Mouse (Mus musculus) midbrain, embryonic 11.5 days (tissue): ENCODE results near the gene Foxp1. TPM values are rescaled to one million over a fixed set of nuclear protein-coding genes. Genes with fewer than 3 reads are reported as not detected.

Source experiments
- ATAC-seq: fragments of 200-750 bp; cut with Nextera tagmentation; 2 replicates; pipeline ENCODE4 v1.8.0; 2017; ENCODE audit warnings: moderate TSS enrichment, moderate library complexity; ENCODE audit not compliant: low FRiP score
- DNase-seq: peaks from one replicate; pipeline ENCODE4 v3.0.0; 2015; ENCODE audit warnings: low spot score; ENCODE audit errors: missing footprints
- H3K27ac ChIP-seq: fragments of 300-500 bp; sonication (generic); 2 replicates; pipeline ENCODE4 v1.5.1; 2014; ENCODE audit warnings: low read depth, low read length
- H3K27me3 ChIP-seq: fragments of 300-500 bp; sonication (generic); 2 replicates; pipeline ENCODE4 v1.6.1; 2014; ENCODE audit warnings: mild to moderate bottlenecking, low read length, moderate library complexity, mixed read lengths; ENCODE audit not compliant: control insufficient read depth, insufficient read depth
- H3K36me3 ChIP-seq: fragments of 300-500 bp; sonication (generic); 2 replicates; pipeline ENCODE4 v1.6.1; 2014; ENCODE audit warnings: mild to moderate bottlenecking, low read length, moderate library complexity, mixed read lengths; ENCODE audit not compliant: control insufficient read depth, insufficient read depth
- H3K4me1 ChIP-seq: fragments of 300-500 bp; sonication (generic); 2 replicates; pipeline ENCODE4 v1.6.1; 2014; ENCODE audit warnings: low read length; ENCODE audit not compliant: control insufficient read depth, insufficient read depth
- H3K4me2 ChIP-seq: fragments of 300-500 bp; sonication (generic); 2 replicates; pipeline ENCODE4 v1.6.1; 2014; ENCODE audit warnings: mild to moderate bottlenecking, moderate library complexity
- H3K4me3 ChIP-seq: fragments of 300-500 bp; sonication (generic); 2 replicates; pipeline ENCODE4 v1.5.1; 2014; ENCODE audit warnings: low read depth, low read length
- H3K9ac ChIP-seq: fragments of 300-500 bp; sonication (generic); 2 replicates; pipeline ENCODE4 v1.6.1; 2014; ENCODE audit warnings: low read length
- H3K9me3 ChIP-seq: fragments of 300-500 bp; sonication (generic); 2 replicates; pipeline ENCODE4 v1.6.1; 2016; ENCODE audit warnings: low read length; ENCODE audit not compliant: control insufficient read depth
- whole genome bisulfite sequencing: fragments of 180-500 bp; shearing (Covaris S2); extraction: QIAGEN DNeasy Blood & Tissue Kit; methylation state at CpG from one replicate; pipeline ENCODE4 v1.1.7; 2014; 5-methylcytosine and 5-hydroxymethylcytosine counted together
- polyA plus RNA-seq: library from polyadenylated mRNA; unstranded; fragments of >200 nt; fragmentation: Nextera tagmentation; extraction: Ambion mirVana; gene quantifications from 2 replicates; pipeline ENCODE4 v1.2.1, GENCODE M21; 2014

The Foxp1 gene
- polyA plus RNA-seq, 1 experiment from 2014 or later: 86.2 TPM

DNA sequence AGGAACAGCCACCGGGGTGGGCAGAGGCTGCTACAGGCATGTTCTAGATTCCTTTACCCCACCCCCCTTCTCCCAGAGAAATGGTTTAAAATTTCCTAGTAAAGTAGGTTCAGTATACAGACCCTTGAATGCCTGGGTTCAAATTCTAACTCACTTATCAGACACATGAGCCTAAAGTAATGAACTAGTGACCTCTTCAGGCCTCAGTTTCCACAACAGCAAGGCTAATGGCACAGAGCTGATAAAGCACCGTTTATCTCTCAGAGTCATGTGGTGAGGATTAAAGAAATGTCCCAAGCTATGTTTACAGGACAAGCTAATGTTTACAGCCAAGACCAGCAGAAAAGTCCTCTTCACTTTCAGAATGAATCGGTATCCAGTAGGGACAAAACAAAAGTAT, 29.6 kb downstream of the Foxp1 start:
- H3K4me3 ChIP-seq: no peak overlapping the region
- H3K27me3 ChIP-seq: no peaks in the 10 kb centered on the region
- H3K4me1 ChIP-seq: peaks cover 5% of the 10 kb centered on the region
- H3K27ac ChIP-seq: no peak overlapping the region
- no peaks in the 10 kb centered on the region for H3K36me3 ChIP-seq
- WGBS: 40% methylated on average over 3 of the region's 3 CpGs
- no peak overlapping the region for H3K9ac ChIP-seq
- DNase-seq: no peak
- no peak overlapping the region for H3K4me2 ChIP-seq
- H3K9me3 ChIP-seq: no peaks in the 10 kb centered on the region
- no peak for ATAC-seq

DNA sequence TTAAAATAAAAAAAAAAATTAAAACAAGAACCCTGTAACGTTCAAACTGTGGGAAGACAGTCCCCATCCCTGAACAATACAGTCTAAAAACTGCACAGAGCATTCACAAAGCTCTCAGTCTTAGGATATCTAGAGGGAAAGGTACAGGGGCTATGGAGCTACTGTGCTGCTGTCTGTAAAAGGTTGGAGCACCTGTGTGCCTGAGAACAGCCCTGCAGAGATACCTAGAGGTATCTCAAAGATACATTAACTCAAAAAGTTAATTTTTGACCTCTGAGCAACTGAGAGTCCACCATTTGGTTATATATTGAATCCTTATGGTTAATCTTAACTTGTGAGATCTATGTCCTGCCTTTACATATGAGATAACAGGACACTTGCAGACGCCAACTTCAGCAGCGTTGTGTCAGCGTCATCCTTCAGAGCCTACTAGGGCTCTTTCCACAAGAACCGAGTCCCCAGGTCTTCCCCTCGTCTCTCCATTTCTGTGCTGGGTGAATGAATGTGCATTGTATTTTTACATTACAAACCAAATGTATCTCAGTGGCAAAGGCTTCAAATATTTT, 30.5 kb downstream of the Foxp1 start:
- WGBS: 84% methylated on average over 6 of the region's 6 CpGs
- H3K9me3 ChIP-seq: no peaks in the 10 kb centered on the region
- no peak overlapping the region for H3K4me2 ChIP-seq
- peaks cover 5% of the 10 kb centered on the region for H3K4me1 ChIP-seq
- no peak overlapping the region for H3K4me3 ChIP-seq
- DNase-seq (no peak), ATAC-seq (no peak)
- no peaks in the 10 kb centered on the region for H3K27me3 ChIP-seq
- H3K9ac ChIP-seq: no peak overlapping the region
- no peak overlapping the region for H3K27ac ChIP-seq
- H3K36me3 ChIP-seq: no peaks in the 10 kb centered on the region

DNA sequence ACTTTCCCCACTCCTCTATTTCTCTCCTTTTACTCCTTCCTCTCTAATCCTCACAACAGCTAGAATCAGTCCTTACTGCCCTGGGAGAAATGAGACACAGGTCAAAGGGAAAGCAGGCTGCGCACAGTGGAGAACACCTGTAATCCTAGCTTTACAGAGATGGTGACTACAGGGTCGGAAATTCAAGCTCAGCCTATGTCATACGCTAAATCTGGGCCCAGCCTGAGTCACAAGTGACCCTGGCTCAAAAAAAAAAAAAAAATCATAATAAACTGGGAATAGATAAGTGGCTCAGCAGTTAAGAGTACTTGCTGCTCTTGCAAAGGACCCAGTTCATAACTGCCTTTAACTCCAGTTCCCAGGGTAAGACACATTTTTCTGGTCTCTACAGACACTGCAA, 31.4 kb downstream of the Foxp1 start:
- Histone ChIP-seq H3K4me3 (no peak overlapping the region), H3K27ac (no peak overlapping the region), H3K27me3 (no peaks in the 10 kb centered on the region), H3K9me3 (no peaks in the 10 kb centered on the region), H3K9ac (no peak overlapping the region), H3K4me2 (no peak overlapping the region), H3K36me3 (no peaks in the 10 kb centered on the region), H3K4me1 (peaks cover 5% of the 10 kb centered on the region)
- 91% methylated on average over 3 of the region's 3 CpGs for WGBS
- ATAC-seq (no peak), DNase-seq (no peak)

DNA sequence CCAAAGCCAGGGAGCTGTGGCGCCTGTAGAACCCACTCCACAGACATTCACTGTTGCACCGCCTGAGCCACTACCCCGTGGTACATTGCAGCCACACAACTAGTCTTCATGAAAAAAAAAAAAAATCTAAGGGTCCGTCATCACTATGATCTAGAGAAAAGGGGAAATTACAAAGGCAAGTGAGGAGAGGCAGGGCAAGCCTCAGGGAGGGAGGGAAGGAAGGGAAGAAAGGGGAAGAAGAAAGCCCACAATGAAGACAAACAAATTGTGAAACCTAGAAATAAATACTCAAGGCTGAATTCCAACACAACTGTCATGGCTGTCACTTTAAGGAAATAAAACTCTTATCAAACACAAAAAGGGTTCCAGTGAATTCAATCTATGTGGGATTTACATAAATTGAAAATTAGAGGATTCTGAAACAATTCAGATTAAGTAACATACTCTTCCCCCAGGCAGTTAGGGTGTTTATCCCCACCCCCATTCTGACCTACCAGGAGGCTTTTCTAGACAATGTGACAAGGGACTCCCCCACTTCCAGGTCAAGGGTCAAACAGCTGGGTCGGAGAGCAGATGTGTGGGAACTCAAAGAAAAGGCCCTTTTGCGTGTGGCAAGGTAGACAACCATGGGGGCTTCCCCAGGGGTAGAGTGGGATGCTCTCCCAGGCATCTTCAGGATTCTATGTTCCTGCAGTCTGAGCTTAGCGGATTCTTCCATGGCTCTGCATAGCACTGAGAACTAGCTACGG, 32.4 kb downstream of the Foxp1 start:
- H3K36me3 ChIP-seq: no peaks in the 10 kb centered on the region
- H3K9ac ChIP-seq: no peak overlapping the region
- H3K27ac ChIP-seq: no peak overlapping the region
- no peaks in the 10 kb centered on the region for H3K9me3 ChIP-seq
- WGBS: 62% methylated on average over 8 of the region's 8 CpGs
- no peak overlapping the region for H3K4me2 ChIP-seq
- peaks cover 5% of the 10 kb centered on the region for H3K4me1 ChIP-seq
- ATAC-seq: no peak
- no peaks in the 10 kb centered on the region for H3K27me3 ChIP-seq
- no peak overlapping the region for H3K4me3 ChIP-seq
- no peak for DNase-seq

DNA sequence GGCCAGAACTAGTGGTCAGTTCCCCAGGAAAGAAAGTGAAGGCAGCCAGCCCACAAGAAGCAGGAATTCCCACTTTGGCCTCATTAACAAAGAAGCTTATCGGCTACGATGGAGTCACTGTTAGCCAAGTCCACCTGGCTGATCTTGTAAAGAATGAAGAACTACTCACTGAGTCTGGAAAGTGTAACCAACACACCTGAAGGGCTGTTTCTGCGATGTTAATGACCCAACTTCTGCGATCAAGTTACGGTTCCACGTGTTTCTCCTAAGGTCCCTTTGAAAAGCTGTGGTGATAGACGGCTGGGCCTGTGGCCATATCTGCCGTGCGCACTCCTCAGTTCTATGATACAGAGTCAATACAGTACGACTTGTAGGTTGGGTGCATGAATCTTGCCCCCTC, 33.1 kb downstream of the Foxp1 start:
- Histone ChIP-seq H3K36me3 (no peaks in the 10 kb centered on the region), H3K4me2 (no peak overlapping the region), H3K4me1 (peaks cover 5% of the 10 kb centered on the region), H3K9ac (no peak overlapping the region), H3K4me3 (no peak overlapping the region), H3K9me3 (no peaks in the 10 kb centered on the region), H3K27ac (no peak overlapping the region), H3K27me3 (no peaks in the 10 kb centered on the region)
- ATAC-seq: no peak
- 92% methylated on average over 10 of the region's 10 CpGs for WGBS
- DNase-seq: no peak

DNA sequence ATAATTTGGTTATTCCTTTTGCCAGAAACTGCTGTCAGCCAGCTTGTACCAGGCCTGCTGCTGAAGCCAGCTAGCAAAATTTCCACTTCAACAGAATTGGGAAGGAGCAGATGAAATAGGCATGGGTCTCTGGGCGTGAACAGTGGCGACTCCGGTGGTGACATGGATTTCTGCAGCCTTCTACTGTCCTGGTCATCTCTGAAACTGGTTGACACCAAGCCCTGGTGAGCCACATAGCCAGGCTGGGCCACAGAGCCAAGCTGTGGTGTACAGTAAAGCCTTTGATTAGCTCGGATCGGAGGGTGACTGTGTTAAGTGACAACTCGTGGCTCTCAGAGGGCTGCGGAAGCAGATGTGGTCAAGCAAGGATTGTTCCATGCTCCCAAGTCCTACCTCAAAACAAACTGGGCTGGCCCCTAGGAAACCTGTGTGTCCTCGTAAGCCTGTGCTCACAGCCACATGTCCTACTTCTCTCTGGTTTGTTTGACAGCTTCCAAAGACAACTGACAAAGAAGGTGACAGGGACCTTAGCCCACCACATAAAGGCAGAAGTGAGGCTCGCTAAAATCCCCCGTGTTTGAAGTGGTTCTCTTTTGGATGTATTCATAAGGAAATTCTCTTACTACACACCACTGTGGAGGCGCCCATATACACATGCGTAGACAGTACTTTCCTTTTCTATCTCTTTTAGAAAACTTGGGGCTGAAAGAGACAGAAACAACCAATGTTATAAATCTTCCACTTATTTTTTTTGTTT, 36.5 kb downstream of the Foxp1 start:
- no peak for DNase-seq
- WGBS: 82% methylated on average over 12 of the region's 12 CpGs
- no peak overlapping the region for H3K9ac ChIP-seq
- no peak overlapping the region for H3K4me3 ChIP-seq
- H3K4me1 ChIP-seq: peaks cover 5% of the 10 kb centered on the region
- H3K27me3 ChIP-seq: no peaks in the 10 kb centered on the region
- H3K27ac ChIP-seq: no peak overlapping the region
- no peak overlapping the region for H3K4me2 ChIP-seq
- no peak for ATAC-seq
- no peaks in the 10 kb centered on the region for H3K36me3 ChIP-seq
- no peaks in the 10 kb centered on the region for H3K9me3 ChIP-seq

DNA sequence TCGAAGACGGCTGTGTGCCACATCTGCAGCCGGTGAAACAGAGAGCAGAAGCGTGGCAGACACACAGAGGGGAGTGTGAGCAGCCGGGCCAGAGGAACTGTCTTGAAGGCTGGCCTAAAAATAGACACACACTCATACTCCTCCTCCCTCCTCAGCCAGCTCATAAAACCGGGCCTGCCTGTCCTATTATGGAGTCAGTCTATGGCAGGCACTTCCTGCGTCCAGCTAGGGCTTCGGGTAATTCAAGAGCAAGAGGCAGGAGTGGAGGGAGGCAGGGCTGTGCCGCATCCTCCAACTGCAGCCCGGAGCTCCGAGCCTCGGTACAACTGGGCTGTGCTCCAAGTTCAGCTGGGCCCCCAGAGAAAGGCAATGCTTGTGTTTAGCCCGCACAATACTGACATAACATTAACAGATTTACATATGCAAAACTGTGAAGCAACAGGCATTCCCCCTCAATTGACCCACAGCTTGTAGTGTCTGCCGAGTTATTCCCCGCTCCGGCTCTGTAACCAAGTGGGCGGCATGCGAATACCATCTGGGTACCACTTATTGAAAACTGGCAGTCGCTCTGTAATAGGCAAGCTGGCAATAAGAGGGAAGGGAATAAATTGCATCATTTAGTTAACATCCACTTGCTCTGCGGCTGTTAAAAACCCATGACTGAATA, 37.2 kb downstream of the Foxp1 start:
- no peaks in the 10 kb centered on the region for H3K36me3 ChIP-seq
- peaks cover 2% of the 10 kb centered on the region for H3K4me1 ChIP-seq
- WGBS: 60% methylated on average over 20 of the region's 20 CpGs
- H3K9ac ChIP-seq: no peak overlapping the region
- H3K9me3 ChIP-seq: no peaks in the 10 kb centered on the region
- H3K4me3 ChIP-seq: no peak overlapping the region
- no peak overlapping the region for H3K4me2 ChIP-seq
- no peak overlapping the region for H3K27ac ChIP-seq
- ATAC-seq (peak; percentile 40; the same call in 1 of the 2 replicates), DNase-seq (peak; percentile 86)
- H3K27me3 ChIP-seq: no peaks in the 10 kb centered on the region

DNA sequence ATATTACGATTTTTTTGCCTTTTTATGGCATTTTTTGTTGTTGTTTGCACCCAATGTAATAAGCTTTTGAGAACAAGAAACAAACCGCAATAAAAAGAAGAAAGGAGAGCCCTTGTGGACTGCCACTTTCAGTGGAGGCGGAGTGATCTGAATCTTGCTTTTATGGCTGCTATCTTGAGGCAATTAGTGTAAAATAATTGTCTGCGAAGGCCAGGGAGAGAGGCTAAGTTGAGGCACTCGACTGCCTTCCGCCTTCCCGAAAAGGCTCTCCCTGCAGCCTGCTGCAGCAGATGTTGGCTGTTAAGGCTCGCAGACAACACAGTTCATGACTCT, 37.7 kb downstream of the Foxp1 start:
- no peaks in the 10 kb centered on the region for H3K27me3 ChIP-seq
- 77% methylated on average over 8 of the region's 8 CpGs for WGBS
- H3K27ac ChIP-seq: no peak overlapping the region
- H3K4me3 ChIP-seq: no peak overlapping the region
- H3K9ac ChIP-seq: no peak overlapping the region
- no peak overlapping the region for H3K4me2 ChIP-seq
- no peak for DNase-seq
- H3K36me3 ChIP-seq: no peaks in the 10 kb centered on the region
- no peaks in the 10 kb centered on the region for H3K4me1 ChIP-seq
- no peaks in the 10 kb centered on the region for H3K9me3 ChIP-seq
- ATAC-seq: no peak

DNA sequence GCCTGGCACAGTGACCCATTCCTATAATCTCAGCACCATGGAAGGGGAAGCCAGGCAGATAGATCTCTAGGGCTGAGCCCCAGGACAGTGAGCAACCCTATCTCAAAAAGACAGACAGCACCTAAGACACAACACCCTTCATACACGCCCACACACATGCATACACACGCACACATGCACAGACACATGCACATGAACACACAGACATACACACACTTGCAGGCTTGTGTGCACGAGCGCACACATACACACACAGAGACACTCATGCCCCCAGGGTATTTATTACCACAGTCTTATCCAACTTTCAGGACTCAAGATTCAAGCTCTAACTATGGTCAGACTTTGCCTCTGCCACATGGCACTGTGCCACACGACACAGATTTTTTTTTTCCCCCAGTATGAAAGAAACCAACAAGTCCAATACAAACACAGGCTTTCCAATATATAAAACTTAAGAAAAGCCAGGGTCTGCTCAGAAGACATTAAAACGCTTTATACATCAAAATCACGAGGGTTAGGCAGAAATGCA, 38.3 kb downstream of the Foxp1 start:
- no peaks in the 10 kb centered on the region for H3K36me3 ChIP-seq
- no peaks in the 10 kb centered on the region for H3K4me1 ChIP-seq
- ATAC-seq (no peak), DNase-seq (no peak)
- no peak overlapping the region for H3K27ac ChIP-seq
- no peak overlapping the region for H3K9ac ChIP-seq
- WGBS: 93% methylated on average over 7 of the region's 7 CpGs
- H3K4me2 ChIP-seq: no peak overlapping the region
- H3K4me3 ChIP-seq: no peak overlapping the region
- H3K9me3 ChIP-seq: no peaks in the 10 kb centered on the region
- no peaks in the 10 kb centered on the region for H3K27me3 ChIP-seq
